Mouse (Mus musculus) CD4-positive naive resting alpha-beta T cell, adult 57 days (primary cell): ENCODE data around the gene Rps12. TPM values are rescaled to one million over a fixed set of nuclear protein-coding genes. Genes with fewer than 3 reads are reported as not detected.

Experiments used
- total RNA-seq: library from RNA; stranded (reverse); gene quantifications from one replicate; pipeline ENCODE4 v1.2.4, GENCODE M21; 2023

The Rps12 gene
- 889 TPM for total RNA-seq

DNA sequence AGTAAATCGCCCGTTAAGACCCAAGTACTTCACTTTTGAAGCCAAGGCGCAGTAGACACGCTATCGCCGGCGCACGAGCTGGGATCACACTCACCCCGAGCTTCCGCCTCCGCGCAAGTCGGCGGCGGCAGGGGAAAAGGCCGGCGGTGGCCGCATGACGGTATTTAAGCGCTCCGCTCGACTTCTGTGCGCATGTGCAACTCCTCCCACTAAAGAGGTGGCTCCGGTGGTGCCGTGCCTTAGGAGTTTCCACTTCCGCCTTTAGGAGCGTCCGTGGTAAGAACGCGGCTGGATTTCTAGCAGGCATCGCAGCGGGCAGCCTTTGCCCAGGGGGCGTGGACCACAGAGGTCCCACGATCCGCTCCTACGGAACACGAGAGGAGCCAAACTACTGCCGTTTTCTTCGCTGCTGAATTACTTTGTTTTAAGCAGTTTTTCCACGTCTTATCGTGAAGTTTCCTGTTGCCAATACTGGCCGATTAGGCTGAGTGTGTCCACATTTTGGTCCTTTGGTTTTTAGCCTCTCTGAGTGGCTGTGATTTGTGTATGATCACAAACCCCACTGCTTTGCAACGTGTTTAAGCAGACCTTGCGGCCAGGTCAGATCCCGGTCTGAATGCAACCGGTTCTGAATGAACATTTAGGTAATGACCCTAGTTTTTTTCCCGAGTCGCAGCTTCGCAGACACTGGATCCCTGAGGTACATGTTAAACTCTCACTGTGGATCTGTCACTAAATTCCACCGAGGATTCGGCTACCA, at the start of gene Rps12:
TSS of gene Rps12 (minus strand) at position 214 of the 760 bp plus-strand sequence.

DNA sequence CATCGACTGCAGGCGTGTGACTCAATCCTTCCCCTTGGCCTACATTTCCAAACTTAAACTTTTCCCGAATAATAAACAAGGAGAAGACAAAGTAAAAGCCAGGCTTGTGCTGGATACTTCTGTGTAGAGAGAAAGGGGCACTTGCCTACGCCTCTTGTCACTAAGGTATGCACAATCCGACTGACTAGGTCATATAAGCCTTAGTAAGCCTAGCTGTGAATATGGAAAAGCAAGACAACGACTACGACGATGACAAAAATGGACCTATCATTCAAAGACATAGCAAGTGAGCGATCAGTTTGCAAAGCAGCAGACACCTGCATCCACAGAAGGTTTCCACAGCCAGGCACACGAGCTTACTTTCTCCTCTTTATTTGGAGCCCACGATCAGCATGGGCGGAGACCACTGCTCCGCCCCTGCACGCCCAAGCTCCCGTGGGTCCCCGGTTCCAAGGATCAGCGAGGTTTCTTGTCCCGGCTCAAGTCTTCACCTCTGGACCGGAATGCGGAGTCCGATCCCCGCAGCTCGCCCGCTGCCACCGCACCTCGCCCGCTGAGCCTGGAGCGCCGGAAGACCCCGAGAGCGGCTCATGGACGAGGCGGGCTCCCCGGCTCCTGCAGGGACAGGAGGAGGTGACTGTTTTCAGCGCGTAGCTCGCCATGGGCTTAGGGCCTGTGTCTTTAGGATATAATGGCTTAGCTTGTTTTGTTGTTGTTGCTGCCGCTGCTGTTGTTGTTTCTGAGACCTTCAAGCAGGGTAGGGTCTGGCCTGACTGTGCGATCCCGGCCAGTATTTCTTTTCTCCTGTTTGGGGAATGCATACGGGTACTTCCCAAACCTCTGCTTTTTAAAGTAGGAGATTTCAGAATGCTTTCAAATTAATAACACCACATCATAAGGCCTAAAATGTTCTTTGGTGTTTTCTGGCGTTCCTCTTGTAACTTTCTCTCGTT, 9.8 kb upstream of the Rps12 start, which contains the start of gene Slc18b1:
TSS of gene Slc18b1 (plus strand) at position 436 of the 953 bp plus-strand sequence.

Other genes starting within 250 kb of the Rps12 start
- not detected for gene Slc18b1, start 9.7 kb upstream of the Rps12 start, total RNA-seq
- gene Vnn3, start 64.2 kb upstream of the Rps12 start, total RNA-seq: 0.53 TPM
- gene Vnn1, start 107.4 kb upstream of the Rps12 start, total RNA-seq: not detected
- not detected for gene Taar1, start 133.1 kb upstream of the Rps12 start, total RNA-seq
- not detected for gene Taar2, start 151.3 kb upstream of the Rps12 start, total RNA-seq
- gene Taar3, start 162.3 kb upstream of the Rps12 start, total RNA-seq: not detected
- not detected for gene Taar4, start 173.2 kb upstream of the Rps12 start, total RNA-seq
- gene Taar5, start 183.4 kb upstream of the Rps12 start, total RNA-seq: not detected
- gene Taar6, start 198.4 kb upstream of the Rps12 start, total RNA-seq: not detected
- gene Taar7a, start 206.2 kb upstream of the Rps12 start, total RNA-seq: not detected
- not detected for gene Taar7b, start 212.7 kb upstream of the Rps12 start, total RNA-seq
- not detected for gene Taar7d, start 239.9 kb upstream of the Rps12 start, total RNA-seq